Mouse (Mus musculus) midbrain, embryonic 10.5 days (tissue): ENCODE measurements around the gene Pla2g6. TPM values are rescaled to one million over a fixed set of nuclear protein-coding genes. Genes with fewer than 3 reads are reported as not detected.

Source experiments
- DNase-seq: peaks from one replicate; pipeline ENCODE4 v3.0.0-alpha.2; 2017; ENCODE audit warnings: low spot score
- H3K27ac ChIP-seq: fragments of 300-500 bp; sonication (generic); replicated peaks from 2 replicates; pipeline ENCODE4 v1.5.1; 2016; ENCODE audit warnings: mild to moderate bottlenecking
- H3K27me3 ChIP-seq: fragments of 300-500 bp; sonication (generic); 2 replicates; pipeline ENCODE4 v1.6.1; 2016; ENCODE audit warnings: low read depth, mild to moderate bottlenecking; ENCODE audit not compliant: poor library complexity, severe bottlenecking
- H3K36me3 ChIP-seq: fragments of 300-500 bp; sonication (generic); 2 replicates; pipeline ENCODE4 v1.6.1; 2016; ENCODE audit warnings: mild to moderate bottlenecking, moderate library complexity
- H3K4me1 ChIP-seq: fragments of 300-500 bp; sonication (generic); 2 replicates; pipeline ENCODE4 v1.6.1; 2016
- H3K4me3 ChIP-seq: fragments of 300-500 bp; sonication (generic); 2 replicates; pipeline ENCODE4 v1.5.1; 2016; ENCODE audit warnings: mild to moderate bottlenecking, moderate library complexity
- H3K9me3 ChIP-seq: fragments of 300-500 bp; sonication (generic); replicated peaks from 2 replicates; pipeline ENCODE4 v1.6.1; 2016; ENCODE audit warnings: mild to moderate bottlenecking
- WGBS: fragments of 180-500 bp; shearing (Covaris S2); methylation state at CpG from one replicate; pipeline ENCODE4 v1.1.7; 2016; 5-methylcytosine and 5-hydroxymethylcytosine counted together
- microRNA counts: library from miRNA; unstranded; fragments of <30 nt; microRNA quantifications from one replicate; lab custom pipeline; 2017
- microRNA-seq: library from miRNA; unstranded; fragments of <30 nt; microRNA quantifications from one replicate; pipeline ENCODE4, GENCODE M21; 2017
- polyA plus RNA-seq: library from polyadenylated mRNA; unstranded; fragments of >200 nt; fragmentation: Nextera tagmentation; extraction: Ambion mirVana; gene quantifications from 2 replicates; pipeline ENCODE4 v1.2.1, GENCODE M21; 2016

Pla2g6 gene
- polyA plus RNA-seq, 1 experiment from 2014 or later, result 20.4 TPM

DNA sequence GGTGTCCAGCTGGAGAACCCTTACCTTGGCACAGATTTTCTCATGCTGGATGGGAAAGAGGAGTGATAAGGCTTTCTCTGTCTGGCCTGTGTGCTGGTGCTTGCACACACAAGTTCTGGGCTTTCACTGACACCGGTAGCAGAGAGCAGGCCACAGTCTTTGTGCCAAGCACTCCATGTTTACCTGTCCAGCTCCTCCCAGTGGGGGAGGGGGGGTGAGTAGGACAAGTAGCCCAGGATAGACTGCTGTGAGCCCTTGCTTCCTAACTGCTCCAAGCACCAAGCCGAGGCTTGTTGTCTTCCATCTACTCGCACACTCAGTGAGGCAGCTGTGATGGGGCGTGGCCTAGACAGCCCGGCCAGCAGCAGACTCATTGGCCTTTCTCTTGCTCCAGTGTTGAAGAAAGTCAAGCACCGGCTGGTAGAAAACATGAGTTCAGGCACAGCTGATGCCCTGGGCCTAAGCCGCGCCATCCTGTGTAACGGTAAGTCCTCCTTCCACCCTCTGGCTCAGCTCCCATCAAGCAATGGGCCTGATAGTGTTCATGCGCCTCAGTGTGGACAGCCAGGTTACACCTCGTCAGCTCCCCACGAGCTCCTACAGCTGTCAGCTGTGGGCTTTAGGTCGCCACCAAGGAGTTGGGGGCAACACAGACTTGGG, 85.5 kb downstream of the Pla2g6 start:
- Histone ChIP-seq H3K4me1 (peaks cover 19% of the 10 kb centered on the region), H3K9me3 (no peaks in the 10 kb centered on the region), H3K4me3 (no peak overlapping the region), H3K36me3 (peaks cover 82% of the 10 kb centered on the region), H3K27ac (0 out of 2 replicates have a peak overlapping the region, but pooled peaks have one; percentile 13), H3K27me3 (no peaks in the 10 kb centered on the region)
- 74% methylated on average over 13 of the region's 13 CpGs for WGBS
- no peak for DNase-seq

GRCm38 (mm10) chr15:79238036-79238435, 90.2 kb downstream of the Pla2g6 start:
- no peaks in the 10 kb centered on the region for H3K9me3 ChIP-seq
- no peaks in the 10 kb centered on the region for H3K27me3 ChIP-seq
- DNase-seq, result no peak
- H3K4me3 ChIP-seq, result no peak overlapping the region
- peaks cover 1% of the 10 kb centered on the region; the same call in 1 of the 2 replicates for H3K4me1 ChIP-seq
- 84% methylated on average over 6 of the region's 6 CpGs for WGBS
- H3K27ac ChIP-seq, result no peak overlapping the region
- peaks cover 88% of the 10 kb centered on the region for H3K36me3 ChIP-seq

MicroRNAs within 50 kb of the gene (microRNA counts, 519-probe panel; counts per million panel counts)
- microRNA mmu-miR-1943 (lab: Ali Mortazavi, UCI), result not detected

Small RNA genes lying within 50 kb of the gene (microRNA-seq; reads per million reads assigned to microRNA genes)
- gene Mir1943, result 3.9 reads per million, percentile 8 among the genes with 10 or more reads in this experiment

Other genes with a start within 250 kb of the Pla2g6 start
- gene Micall1, start 219.5 kb downstream of the Pla2g6 start, polyA plus RNA-seq, result 5.2 and 7.1 TPM in 2 replicates
- 344 and 395 TPM in 2 replicates for gene Polr2f, start 187.4 kb downstream of the Pla2g6 start, polyA plus RNA-seq
- 7.8 and 10.0 TPM in 2 replicates for gene 1700088E04Rik, start 187.1 kb downstream of the Pla2g6 start, polyA plus RNA-seq
- 0.61 and 2.5 TPM in 2 replicates for gene Sox10, start 163.2 kb downstream of the Pla2g6 start, polyA plus RNA-seq
- 42.1 and 52.2 TPM in 2 replicates for gene Pick1, start 99.2 kb downstream of the Pla2g6 start, polyA plus RNA-seq
- 0.12 and 0.34 TPM in 2 replicates for gene Gm49486, start 99.0 kb downstream of the Pla2g6 start, polyA plus RNA-seq
- 0.06 and 0.14 TPM in 2 replicates for gene Slc16a8, start 73.6 kb downstream of the Pla2g6 start, polyA plus RNA-seq
- 1.1 and 2.4 TPM in 2 replicates for gene Baiap2l2, start 42.9 kb downstream of the Pla2g6 start, polyA plus RNA-seq
- gene Maff, start 18.2 kb upstream of the Pla2g6 start, polyA plus RNA-seq, result 1.3 TPM in 2 replicates
- 56.3 and 58.7 TPM in 2 replicates for gene Tmem184b, start 75.2 kb upstream of the Pla2g6 start, polyA plus RNA-seq
- gene Csnk1e, start 127.2 kb upstream of the Pla2g6 start, polyA plus RNA-seq, result 128 and 162 TPM in 2 replicates
- 0.05 TPM in 1 of 2 replicates, not detected in the other for gene Kcnj4, start 176.9 kb upstream of the Pla2g6 start, polyA plus RNA-seq
- 15.5 and 24.2 TPM in 2 replicates for gene Kdelr3, start 188.0 kb upstream of the Pla2g6 start, polyA plus RNA-seq
- 43.5 and 48.1 TPM in 2 replicates for gene Ddx17, start 218.4 kb upstream of the Pla2g6 start, polyA plus RNA-seq